Comparison of ENCODE assay signal across 9 mouse cellular contexts in genomic region chr15:57140130-57140750, GRCm38 (mm10).
DNase-seq lines count a peak whose midpoint lies in the region; ATAC-seq and TF ChIP-seq lines count a peak whose summit lies in the region.
"Had no signal": no experiment of that assay in that cellular context is flagged by ENCODE, and none has a peak within 500 bp of the region (broad histone marks: within the 10 kb centered on the region; RNA-seq: fewer than 3 reads in every experiment).

No protein-coding gene starts in this region.

- TF ChIP-seq CTCF in cerebellum, adult 2 months (IDR thresholded peaks at IDR 0.05; ENCODE audit: borderline replicate concordance, insufficient read depth, low read depth, low read length) = no peak
- TF ChIP-seq CTCF in lung, adult 2 months (IDR thresholded peaks at IDR 0.05; ENCODE audit: insufficient read depth, low read length) = no peak
- no peak for TF ChIP-seq CTCF in stomach, postnatal 0 days (IDR thresholded peaks at IDR 0.05; ENCODE audit: low read depth)

- no peak for TF ChIP-seq EP300 in stomach, postnatal 0 days (optimal IDR thresholded peaks at IDR 0.05)

- H3K9me3 ChIP-seq in stomach, postnatal 0 days (ENCODE audit: control insufficient read depth, low read length) = no peaks in the 10 kb centered on the region
- H3K9me3 ChIP-seq: forebrain, embryonic 12.5 days had no signal

- no peaks in the 10 kb centered on the region for H3K36me3 ChIP-seq in stomach, postnatal 0 days (ENCODE audit: control insufficient read depth, insufficient read depth, low read length)
- H3K36me3 ChIP-seq: forebrain, embryonic 12.5 days had no signal

- 0 out of 2 replicates have a peak, but pooled peaks cover 2% of the 10 kb centered on the region for H3K4me1 ChIP-seq in cerebellum, adult 2 months (ENCODE audit: control insufficient read depth, insufficient read depth, low read length)
- H3K4me1 ChIP-seq in lung, adult 2 months (ENCODE audit: control insufficient read depth, insufficient read depth, low read length) = no peaks in the 10 kb centered on the region
- no peaks in the 10 kb centered on the region for H3K4me1 ChIP-seq in stomach, postnatal 0 days (replicated peaks; ENCODE audit: control insufficient read depth, insufficient read depth)
- H3K4me1 ChIP-seq: forebrain, embryonic 12.5 days had no signal

- peak; percentile 45; the same call in 1 of the 2 replicates for ATAC-seq in stomach, postnatal 0 days (ENCODE audit: low FRiP score, low TSS enrichment)

- no peak for TF ChIP-seq POLR2A in cerebellum, adult 2 months (IDR thresholded peaks at IDR 0.05; ENCODE audit: borderline replicate concordance, insufficient read depth, low read length)
- TF ChIP-seq POLR2A in lung, adult 2 months (IDR thresholded peaks at IDR 0.05; ENCODE audit: borderline replicate concordance, extremely low read depth, low read depth, low read length) = no peak

- no peaks in the 10 kb centered on the region for H3K27me3 ChIP-seq in cerebellum, adult 2 months (ENCODE audit: control insufficient read depth, insufficient read depth, low read length)
- H3K27me3 ChIP-seq in stomach, postnatal 0 days (ENCODE audit: control insufficient read depth, insufficient read depth, low read length) = no peaks in the 10 kb centered on the region
- H3K27me3 ChIP-seq: forebrain, embryonic 12.5 days had no signal

- H3K4me3 ChIP-seq in cerebellum, adult 2 months (replicated peaks; ENCODE audit: insufficient read depth, low read depth, low read length) = no peak overlapping the region
- no peak overlapping the region for H3K4me3 ChIP-seq in lung, adult 2 months (replicated peaks; ENCODE audit: extremely low read depth, low read depth, low read length)
- H3K4me3 ChIP-seq in stomach, postnatal 0 days (ENCODE audit: low read depth, low read length) = no peak overlapping the region
- H3K4me3 ChIP-seq: forebrain, embryonic 12.5 days had no signal

- WGBS in cerebellum, adult 2 months = 45% methylated on average over 9 of the region's 9 CpGs
- WGBS in lung, adult 2 months = 29% methylated on average over 9 of the region's 9 CpGs
- 19% methylated on average over 9 of the region's 9 CpGs for WGBS in stomach, postnatal 0 days

- H3K27ac ChIP-seq in cerebellum, adult 2 months (ENCODE audit: insufficient read depth, low read length) = no peak overlapping the region
- no peak overlapping the region for H3K27ac ChIP-seq in stomach, postnatal 0 days (replicated peaks)
- H3K27ac ChIP-seq: forebrain, embryonic 12.5 days had no signal

- no peak overlapping the region for H3K9ac ChIP-seq in stomach, postnatal 0 days (ENCODE audit: low read length)
- H3K9ac ChIP-seq: forebrain, embryonic 12.5 days had no signal

- no peak overlapping the region for H3K4me2 ChIP-seq in stomach, postnatal 0 days (replicated peaks; ENCODE audit: low read depth)
- H3K4me2 ChIP-seq: forebrain, embryonic 12.5 days had no signal

- peak; percentile 31 to 55 for DNase-seq in cerebellum, postnatal 10 days
- no peak for DNase-seq in cerebellum, adult 2 months
- peak; percentile 2 for DNase-seq in lung, adult 2 months
- no peak for DNase-seq in lung, postnatal 10 days
- DNase-seq in gastrocnemius, postnatal 25 days = peak; percentile 21
- peak; percentile 49 for DNase-seq in stomach, postnatal 0 days (ENCODE audit: low spot score)
- no peak for DNase-seq in left cerebral cortex, adult 11 months (ENCODE audit: low spot score)
- no peak for DNase-seq in cerebellum, postnatal 4 days (ENCODE audit: low spot score in 2 of 2)

Comparison
In these comparisons a context has a peak if more than half of its experiments do, and no peak if none do; other contexts are left out.
1. DNase-seq: peak in cerebellum, postnatal 10 days (2 of 2), lung, adult 2 months (single experiment), gastrocnemius, postnatal 25 days (single experiment) and stomach, postnatal 0 days (single experiment); none in cerebellum, adult 2 months (0 of 2), lung, postnatal 10 days (single experiment), left cerebral cortex, adult 11 months (single experiment) and cerebellum, postnatal 4 days (0 of 2).